Mouse (Mus musculus) megakaryocyte, embryonic 14.5 days (primary cell): ENCODE results near the gene Lcp2.

ENCODE experiments used
- FLI1 ChIP-seq: IDR thresholded peaks from 2 replicates; pipeline ENCODE4 v1.6.1; 2012; ENCODE audit warnings: low read length, inconsistent platforms, mixed read lengths
- GATA1 ChIP-seq: IDR thresholded peaks from 3 replicates; pipeline ENCODE4 v1.6.1; 2012; ENCODE audit warnings: mixed read lengths, low read length, inconsistent platforms, borderline replicate concordance

- TF ChIP-seq FLI1, result no peak
- no peak for TF ChIP-seq GATA1
Measured at GRCm38 (mm10) chr11:34035909-34036658, 10.6 kb upstream of the Lcp2 start.
